Mouse (Mus musculus): ENCODE measurements around the gene Grm7.

Grm7 gene

DNA sequence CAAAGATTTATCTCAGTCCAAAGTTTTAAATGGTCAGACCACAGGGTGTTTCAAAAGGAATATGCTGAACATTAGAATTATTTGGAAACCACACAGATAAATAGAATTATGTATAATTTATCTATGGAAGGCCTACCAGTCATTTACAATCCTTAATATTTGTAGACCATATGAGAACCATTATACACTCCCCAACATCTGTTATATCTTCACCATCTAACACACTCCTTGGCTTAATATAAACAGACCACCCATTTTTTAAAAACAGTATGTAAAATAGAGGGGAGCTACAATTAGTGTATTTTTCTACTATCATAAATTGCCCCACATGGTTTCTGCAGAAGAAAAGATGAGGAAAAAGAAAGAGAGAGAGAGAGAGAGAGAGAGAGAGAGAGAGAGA is 876.7 kb downstream of the Grm7 start:
- in situ Hi-C loops (cut with MboI; ENCODE audit: low sequenced_read_pairs): no loop called here

- in situ Hi-C loops (cut with MboI; ENCODE audit: low sequenced_read_pairs): no loop called here
These were observed 884.6 kb downstream of the Grm7 start for GRCm38 (mm10) chr6:111529985-111530384.

GRCm38 (mm10) chr6:111558588-111558987 is 913.2 kb downstream of the Grm7 start:
- in situ Hi-C loops (cut with MboI; ENCODE audit: low sequenced_read_pairs): no loop called here

DNA sequence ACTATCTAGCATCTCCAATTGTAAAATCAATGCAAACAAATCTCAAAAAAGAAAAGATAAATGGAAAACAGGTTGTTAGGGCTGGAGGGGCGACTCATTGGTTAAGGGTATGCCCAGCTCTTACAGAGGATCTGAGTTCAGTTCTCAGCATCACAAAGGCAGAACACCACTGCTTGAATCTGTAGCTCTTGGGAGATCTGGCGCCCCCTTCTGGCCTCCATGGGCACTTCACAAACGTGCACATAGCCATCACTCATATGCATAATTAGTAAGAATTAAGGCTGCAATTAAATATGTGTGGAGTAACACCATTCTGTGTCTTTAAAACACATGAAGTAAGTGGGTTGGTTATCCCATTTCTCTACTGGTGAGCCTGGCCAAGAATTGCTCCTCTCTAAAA is 914.1 kb downstream of the Grm7 start:
- in situ Hi-C loops (cut with MboI; ENCODE audit: low sequenced_read_pairs): no loop called here

DNA sequence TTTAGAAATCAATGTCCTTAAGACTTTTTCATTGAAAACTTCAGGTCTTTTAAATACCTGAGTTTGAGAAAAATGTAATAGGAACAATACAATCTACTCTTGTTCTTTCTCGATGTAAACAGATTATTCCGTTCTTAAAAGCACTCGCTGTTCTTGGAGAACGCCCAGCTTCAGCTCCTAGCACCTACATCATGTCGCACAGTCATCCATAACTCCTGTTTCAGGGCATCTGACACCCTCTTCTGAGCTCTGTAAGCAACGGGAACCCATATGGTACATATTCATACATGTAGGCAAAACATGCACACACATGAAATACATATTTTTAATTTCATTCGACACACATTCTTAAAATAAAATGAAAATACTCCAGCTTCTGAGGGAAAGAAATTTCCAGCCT is 916.0 kb downstream of the Grm7 start:
- in situ Hi-C loops (cut with MboI; ENCODE audit: low sequenced_read_pairs): no loop called here

- in situ Hi-C loops (cut with MboI; ENCODE audit: low sequenced_read_pairs): no loop called here
These were observed 926.2 kb downstream of the Grm7 start for GRCm38 (mm10) chr6:111571471-111572088.

DNA sequence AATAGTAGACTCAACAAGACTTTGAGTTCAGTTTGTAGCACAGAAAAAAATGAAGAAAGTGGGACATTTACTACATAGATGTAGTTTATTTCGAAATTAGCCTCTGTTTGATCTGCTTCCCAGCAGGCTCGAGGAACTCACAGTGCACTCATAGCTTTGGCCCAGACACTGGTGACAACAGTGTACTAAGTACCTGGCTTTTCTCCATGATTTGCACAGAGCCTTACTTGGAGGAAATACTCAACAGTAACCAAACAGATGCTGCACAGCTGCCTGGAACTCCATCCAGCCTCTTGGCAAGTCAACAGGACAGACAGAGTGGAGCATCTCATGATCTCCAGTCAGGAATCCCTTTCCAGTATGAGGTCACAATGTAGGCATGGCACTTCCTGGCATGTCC is 939.5 kb downstream of the Grm7 start:
- in situ Hi-C loops (cut with MboI; ENCODE audit: low sequenced_read_pairs): no loop called here

- in situ Hi-C loops (cut with MboI; ENCODE audit: low sequenced_read_pairs): no loop called here
These were observed 942.2 kb downstream of the Grm7 start for GRCm38 (mm10) chr6:111587572-111587971.

DNA sequence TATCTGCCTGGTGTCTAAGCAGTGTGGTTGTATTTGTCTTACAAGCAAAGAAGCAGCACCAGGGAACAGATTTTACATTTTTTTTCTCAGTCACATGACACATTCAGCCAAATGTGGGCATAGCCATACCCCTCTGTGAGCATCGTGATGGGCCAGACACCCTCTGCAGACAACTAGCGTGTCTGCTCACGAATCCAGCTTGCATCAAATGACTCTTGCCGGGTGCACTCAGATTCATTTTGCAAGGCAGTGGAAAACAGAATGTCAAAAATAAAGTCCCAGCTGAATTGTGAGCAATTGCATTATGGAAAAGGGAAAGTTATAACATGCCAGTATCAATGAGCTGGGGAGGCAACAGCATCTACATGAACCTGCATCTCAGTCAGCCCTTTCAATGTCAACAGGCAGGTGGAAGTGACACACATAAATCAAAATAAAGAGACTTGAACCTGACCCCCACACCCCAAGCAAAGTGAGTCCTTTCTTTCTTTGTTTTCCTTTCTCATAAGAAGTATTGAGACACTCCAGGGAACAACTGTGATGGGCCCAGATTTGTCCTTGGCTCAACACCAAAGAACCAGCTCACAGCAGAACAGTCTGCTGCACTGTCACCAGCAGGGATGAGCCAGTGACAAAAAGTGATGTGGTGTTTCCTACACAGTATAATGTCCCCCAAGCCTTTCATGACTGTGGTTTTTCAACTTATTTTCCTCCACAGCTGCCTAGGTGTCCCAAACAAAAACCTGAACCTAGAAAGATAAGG is 956.7 kb downstream of the Grm7 start:
- in situ Hi-C loops (cut with MboI; ENCODE audit: low sequenced_read_pairs): no loop called here

DNA sequence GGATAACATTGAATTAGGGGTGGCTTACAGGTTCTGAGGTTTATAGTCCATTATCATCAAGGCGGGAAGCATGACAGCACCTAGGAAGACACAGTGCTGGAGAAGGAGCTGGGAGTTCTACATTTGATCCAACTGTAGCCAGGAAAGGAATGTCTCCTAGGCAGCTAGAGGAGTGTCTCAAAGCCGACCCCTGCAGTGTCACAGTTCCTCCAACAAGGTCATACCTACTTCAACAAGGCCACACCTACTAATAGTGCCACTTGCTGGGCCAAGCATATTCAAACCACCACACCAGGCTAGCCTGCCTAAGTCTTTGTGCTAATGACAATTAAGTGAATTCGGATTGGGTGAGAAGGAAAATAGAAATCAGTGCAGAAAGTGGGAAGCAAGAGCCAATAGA is 965.0 kb downstream of the Grm7 start:
- in situ Hi-C loops (cut with MboI; ENCODE audit: low sequenced_read_pairs): no loop called here

GRCm38 (mm10) chr6:111613834-111614233 is 968.5 kb downstream of the Grm7 start:
- in situ Hi-C loops (cut with MboI; ENCODE audit: low sequenced_read_pairs): no loop called here
